Mouse (Mus musculus) stomach, postnatal 0 days (tissue): ENCODE results near the gene Robo2. TPM values are rescaled to one million over a fixed set of nuclear protein-coding genes. Genes with fewer than 3 reads are reported as not detected.

Source experiments
- ATAC-seq: fragments of 200-750 bp; cut with Nextera tagmentation; 2 replicates; pipeline ENCODE4 v1.8.0; 2017; ENCODE audit not compliant: low FRiP score, low TSS enrichment
- DNase-seq: peaks from one replicate; pipeline ENCODE4 v3.0.0-alpha.2; 2016; ENCODE audit warnings: low spot score
- H3K27ac ChIP-seq: fragments of 300-500 bp; sonication (generic); replicated peaks from 2 replicates; pipeline ENCODE4 v1.5.1; 2014; ENCODE audit warnings: mild to moderate bottlenecking, control low read depth
- H3K27me3 ChIP-seq: fragments of 300-500 bp; sonication (generic); 2 replicates; pipeline ENCODE4 v1.6.1; 2014; ENCODE audit warnings: low read length; ENCODE audit not compliant: control insufficient read depth, insufficient read depth
- H3K36me3 ChIP-seq: fragments of 300-500 bp; sonication (generic); 2 replicates; pipeline ENCODE4 v1.6.1; 2014; ENCODE audit warnings: low read length, mixed read lengths; ENCODE audit not compliant: control insufficient read depth, insufficient read depth
- H3K4me1 ChIP-seq: fragments of 300-500 bp; sonication (generic); replicated peaks from 2 replicates; pipeline ENCODE4 v1.6.1; 2014; ENCODE audit warnings: antibody characterized with exemption; ENCODE audit not compliant: control insufficient read depth, insufficient read depth
- H3K4me2 ChIP-seq: fragments of 300-500 bp; sonication (generic); replicated peaks from 2 replicates; pipeline ENCODE4 v1.6.1; 2014; ENCODE audit warnings: low read depth, mild to moderate bottlenecking, control low read depth, moderate library complexity
- H3K4me3 ChIP-seq: fragments of 300-500 bp; sonication (generic); 2 replicates; pipeline ENCODE4 v1.5.1; 2014; ENCODE audit warnings: low read depth, low read length, control low read depth
- H3K9ac ChIP-seq: fragments of 300-500 bp; sonication (generic); 2 replicates; pipeline ENCODE4 v1.6.1; 2014; ENCODE audit warnings: mild to moderate bottlenecking, low read length, control low read depth, mixed read lengths
- H3K9me3 ChIP-seq: fragments of 300-500 bp; sonication (generic); 2 replicates; pipeline ENCODE4 v1.6.1; 2016; ENCODE audit warnings: low read length; ENCODE audit not compliant: control insufficient read depth
- CTCF ChIP-seq: IDR thresholded peaks from 2 replicates; pipeline ENCODE4 v1.5.1; 2016; ENCODE audit warnings: antibody characterized with exemption, low read depth, mild to moderate bottlenecking, moderate library complexity
- EP300 ChIP-seq: optimal IDR thresholded peaks from 2 replicates; pipeline ENCODE3; 2016; ENCODE audit warnings: antibody characterized with exemption
- WGBS: fragments of 180-500 bp; shearing (Covaris S2); extraction: QIAGEN DNeasy Blood & Tissue Kit; methylation state at CpG from one replicate; pipeline ENCODE4 v1.1.7; 2014; 5-methylcytosine and 5-hydroxymethylcytosine counted together
- polyA plus RNA-seq: library from polyadenylated mRNA; unstranded; fragments of >200 nt; fragmentation: Nextera tagmentation; extraction: Ambion mirVana; gene quantifications from 2 replicates; pipeline ENCODE4 v1.2.1, GENCODE M21; 2015

Gene Robo2
- polyA plus RNA-seq, 1 experiment from 2014 or later, result 7.1 TPM

DNA sequence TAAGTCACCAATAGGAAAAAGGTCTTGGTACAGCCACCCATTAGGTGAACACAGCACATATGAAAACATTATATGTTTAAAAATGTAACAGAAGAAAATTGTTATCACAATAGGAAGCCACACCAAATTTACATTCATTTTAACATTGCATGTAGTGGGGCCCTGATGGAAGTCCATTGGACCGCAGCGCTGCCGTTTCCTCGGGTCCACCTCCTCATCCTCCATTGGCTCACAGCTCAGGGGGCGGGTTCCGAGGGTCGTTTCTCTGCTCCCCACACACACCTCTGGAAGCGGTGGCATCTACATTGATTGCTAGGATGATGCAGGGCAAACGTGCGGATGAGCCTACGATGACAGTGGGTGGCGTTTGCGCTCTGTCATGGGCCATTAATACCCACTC is 195.8 kb downstream of the Robo2 start:
- 92% methylated on average over 13 of the region's 13 CpGs for WGBS
- Histone ChIP-seq H3K27ac (no peak overlapping the region), H3K9ac (no peak overlapping the region), H3K9me3 (no peaks in the 10 kb centered on the region), H3K27me3 (no peaks in the 10 kb centered on the region), H3K36me3 (no peaks in the 10 kb centered on the region), H3K4me2 (no peak overlapping the region), H3K4me3 (no peak overlapping the region), H3K4me1 (no peaks in the 10 kb centered on the region)
- DNase-seq (no peak), ATAC-seq (no peak)
- TF ChIP-seq CTCF (no peak), EP300 (no peak)

GRCm38 (mm10) chr16:74200705-74201104 is 210.9 kb downstream of the Robo2 start:
- Histone ChIP-seq H3K4me2 (no peak overlapping the region), H3K27me3 (no peaks in the 10 kb centered on the region), H3K9ac (no peak overlapping the region), H3K36me3 (no peaks in the 10 kb centered on the region), H3K4me1 (no peaks in the 10 kb centered on the region), H3K27ac (no peak overlapping the region), H3K4me3 (no peak overlapping the region), H3K9me3 (no peaks in the 10 kb centered on the region)
- DNase-seq (no peak), ATAC-seq (no peak)
- no peak for TF ChIP-seq EP300
- TF ChIP-seq CTCF, result no peak
- 79% methylated on average over 5 of the region's 5 CpGs for WGBS

DNA sequence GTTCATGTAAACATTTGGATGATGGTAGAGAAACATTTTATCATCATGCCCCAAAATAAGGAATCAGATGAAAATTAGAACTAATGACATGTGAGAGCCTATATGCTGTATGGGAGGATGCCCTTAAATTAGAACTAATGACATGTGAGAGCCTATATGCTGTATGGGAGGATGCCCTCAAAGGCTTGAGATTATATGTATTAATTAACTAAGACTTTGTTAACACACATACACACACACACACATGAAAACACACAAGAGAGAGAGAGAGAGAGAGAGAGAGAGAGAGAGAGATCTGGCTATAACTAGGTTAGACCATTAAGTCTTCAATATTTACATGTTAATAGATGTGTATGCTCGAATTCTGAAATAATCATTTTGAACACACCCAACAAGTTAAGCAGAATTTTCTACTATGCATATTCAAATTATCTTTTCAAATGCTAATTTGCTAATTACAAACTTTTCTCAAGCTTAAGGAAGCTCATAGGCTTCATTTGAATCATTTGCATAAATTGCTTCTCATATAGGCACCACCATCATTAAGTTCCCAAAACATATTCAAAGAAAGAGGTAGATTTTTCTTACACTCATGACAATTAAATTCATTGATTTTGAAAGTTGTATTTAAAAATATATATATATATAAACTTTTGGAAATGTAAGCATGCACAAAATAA is 211.5 kb downstream of the Robo2 start:
- no peak for DNase-seq
- Histone ChIP-seq H3K9me3 (no peaks in the 10 kb centered on the region), H3K4me3 (no peak overlapping the region), H3K36me3 (no peaks in the 10 kb centered on the region), H3K4me1 (no peaks in the 10 kb centered on the region), H3K9ac (no peak overlapping the region), H3K27ac (no peak overlapping the region), H3K4me2 (no peak overlapping the region), H3K27me3 (no peaks in the 10 kb centered on the region)
- TF ChIP-seq CTCF, result no peak
- no peak for TF ChIP-seq EP300
- no peak for ATAC-seq
- WGBS, result 92% methylated on average over 1 of the region's 1 CpGs

GRCm38 (mm10) chr16:74192979-74193554 is 218.6 kb downstream of the Robo2 start:
- Histone ChIP-seq H3K36me3 (no peaks in the 10 kb centered on the region), H3K27me3 (no peaks in the 10 kb centered on the region), H3K9ac (no peak overlapping the region), H3K9me3 (no peaks in the 10 kb centered on the region), H3K27ac (no peak overlapping the region), H3K4me3 (no peak overlapping the region), H3K4me1 (no peaks in the 10 kb centered on the region), H3K4me2 (no peak overlapping the region)
- 65% methylated on average over 8 of the region's 8 CpGs for WGBS
- ATAC-seq (no peak), DNase-seq (no peak)
- TF ChIP-seq EP300 (no peak), CTCF (no peak)

DNA sequence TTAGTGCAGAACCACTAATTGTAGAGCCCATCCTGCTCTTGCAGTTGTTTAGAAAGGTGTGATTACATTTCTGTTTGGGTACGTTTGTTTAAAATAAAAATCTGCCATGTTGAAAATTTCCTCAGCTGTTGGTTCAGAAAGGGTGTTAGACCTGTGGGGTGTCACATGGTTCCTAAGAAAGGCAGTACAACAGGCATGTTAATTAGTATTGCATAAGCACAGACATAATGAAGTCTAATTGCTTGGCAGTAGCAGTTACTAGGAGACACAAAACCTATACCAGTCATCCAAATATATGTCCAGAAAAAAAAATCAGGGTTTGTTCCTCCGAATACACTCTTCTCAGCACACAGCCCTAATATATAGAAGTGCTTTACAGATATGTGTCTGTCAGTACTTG is 220.0 kb downstream of the Robo2 start:
- no peak overlapping the region for H3K9ac ChIP-seq
- H3K27me3 ChIP-seq, result no peaks in the 10 kb centered on the region
- no peaks in the 10 kb centered on the region for H3K9me3 ChIP-seq
- H3K36me3 ChIP-seq, result no peaks in the 10 kb centered on the region
- no peak overlapping the region for H3K4me3 ChIP-seq
- no peak for DNase-seq
- ATAC-seq, result no peak
- no peak for TF ChIP-seq EP300
- H3K4me1 ChIP-seq, result no peaks in the 10 kb centered on the region
- WGBS, result 89% methylated on average over 2 of the region's 2 CpGs
- no peak overlapping the region for H3K27ac ChIP-seq
- H3K4me2 ChIP-seq, result no peak overlapping the region

DNA sequence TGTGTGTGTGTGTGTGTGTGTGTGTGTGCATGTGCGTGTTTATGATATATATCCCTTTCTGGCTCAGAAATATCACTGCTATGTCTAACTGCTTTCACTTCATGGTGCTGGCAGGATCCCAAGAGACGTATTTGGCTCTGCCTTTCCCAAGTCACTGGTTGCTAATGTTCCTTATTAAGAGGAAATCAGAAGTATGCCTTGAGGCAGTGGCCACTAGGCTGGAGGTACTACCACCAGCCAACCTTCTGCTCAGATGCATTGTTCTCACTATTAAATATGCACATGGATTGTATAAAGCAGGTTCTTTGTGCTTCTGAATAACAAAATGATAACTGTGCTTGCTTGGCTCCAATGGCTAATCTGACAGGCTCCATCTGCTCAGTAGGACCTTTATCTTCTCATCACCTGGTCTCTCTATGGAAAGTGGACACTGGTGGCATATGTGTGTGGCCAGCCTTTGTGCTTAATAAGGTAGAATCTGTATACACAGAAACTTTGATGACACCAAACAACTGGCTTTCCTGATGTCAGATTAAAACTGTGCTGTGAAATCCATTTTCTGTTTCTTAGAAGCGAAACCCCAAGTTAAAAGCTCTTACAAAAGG is 229.0 kb downstream of the Robo2 start:
- ATAC-seq, result no peak
- Histone ChIP-seq H3K9me3 (no peaks in the 10 kb centered on the region), H3K27ac (no peak overlapping the region), H3K4me2 (no peak overlapping the region), H3K4me3 (no peak overlapping the region), H3K4me1 (no peaks in the 10 kb centered on the region), H3K36me3 (no peaks in the 10 kb centered on the region), H3K27me3 (no peaks in the 10 kb centered on the region), H3K9ac (no peak overlapping the region)
- TF ChIP-seq EP300 (no peak), CTCF (no peak)
- no peak for DNase-seq
- WGBS, result 52% methylated on average over 3 of the region's 3 CpGs
